In the genomic region with DNA sequence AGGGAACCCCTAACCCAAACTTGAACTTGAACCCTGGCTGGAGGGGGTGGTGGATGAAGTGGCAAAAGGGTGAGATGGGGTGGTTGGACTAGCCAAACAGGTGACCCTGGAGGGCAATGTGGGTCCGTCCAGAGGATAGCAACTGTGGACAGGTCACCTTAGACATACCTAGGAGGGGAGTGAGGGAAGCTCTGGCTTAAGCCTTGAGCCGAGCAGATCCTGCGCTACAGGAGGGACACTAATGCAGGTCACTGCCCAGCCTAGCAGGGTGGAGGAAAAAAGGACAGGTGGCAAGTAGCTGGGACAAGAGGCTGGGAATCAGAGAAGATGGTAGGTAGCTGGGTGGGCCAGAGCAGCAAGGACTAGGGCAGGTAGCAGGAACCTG, we compare ENCODE assay signal across 8 mouse cellular contexts. TPM values are rescaled to one million over a fixed set of nuclear protein-coding genes. Genes with fewer than 3 reads are reported as not detected.
DNase-seq lines count a peak whose midpoint lies in the region; ATAC-seq and TF ChIP-seq lines count a peak whose summit lies in the region.
"Had no signal": no experiment of that assay in that cellular context is flagged by ENCODE, and none has a peak within 500 bp of the region (broad histone marks: within the 10 kb centered on the region; RNA-seq: fewer than 3 reads in every experiment).

No protein-coding gene starts in this region.

- peak overlapping the region; percentile 97 for H3K4me3 ChIP-seq in megakaryocyte, embryonic 14.5 days (replicated peaks)
- peak overlapping the region; percentile 100 for H3K4me3 ChIP-seq in forebrain, embryonic 12.5 days (replicated peaks)
- peak overlapping the region; percentile 99 for H3K4me3 ChIP-seq in limb, embryonic 14.5 days (replicated peaks; ENCODE audit: low read length)
- peak overlapping the region; percentile 78 for H3K4me3 ChIP-seq in stomach, embryonic 16.5 days (replicated peaks; ENCODE audit: low read length)

- no peak for TF ChIP-seq POLR2A in limb, embryonic 14.5 days (IDR thresholded peaks at IDR 0.05; ENCODE audit: borderline replicate concordance, extremely low read depth, insufficient read depth, insufficient read length)

- no peak for ATAC-seq in megakaryocyte, adult 5-6 weeks (ENCODE audit: poor library complexity, severe bottlenecking)
- ATAC-seq in forebrain, embryonic 12.5 days (ENCODE audit: low FRiP score): no peak
- ATAC-seq in limb, embryonic 14.5 days (ENCODE audit: low FRiP score, low read depth): no peak
- ATAC-seq in stomach, embryonic 16.5 days (ENCODE audit: insufficient read depth, low FRiP score): no peak
- ATAC-seq in erythroid progenitor cell, adult 5-6 weeks (replicated peaks; ENCODE audit: low FRiP score, poor library complexity, severe bottlenecking): no peak

- no peak overlapping the region for H3K27ac ChIP-seq in forebrain, embryonic 12.5 days
- no peak overlapping the region for H3K27ac ChIP-seq in limb, embryonic 14.5 days (replicated peaks; ENCODE audit: low read depth, low read length)
- H3K27ac ChIP-seq in stomach, embryonic 16.5 days (ENCODE audit: low read length): peak overlapping the region; percentile 86

- H3K9me3 ChIP-seq in megakaryocyte, embryonic 14.5 days: no peaks in the 10 kb centered on the region
- H3K9me3 ChIP-seq in forebrain, embryonic 12.5 days: no peaks in the 10 kb centered on the region
- H3K9me3 ChIP-seq in limb, embryonic 14.5 days (ENCODE audit: control insufficient read depth, low read length): no peaks in the 10 kb centered on the region
- H3K9me3 ChIP-seq in stomach, embryonic 16.5 days (replicated peaks; ENCODE audit: control insufficient read depth, low read length): no peaks in the 10 kb centered on the region

- 33% methylated on average over 3 of the region's 3 CpGs for WGBS in forebrain, embryonic 12.5 days
- WGBS in limb, embryonic 14.5 days: 24% methylated on average over 3 of the region's 3 CpGs
- 14% methylated on average over 3 of the region's 3 CpGs for WGBS in stomach, embryonic 16.5 days

- peak overlapping the region; percentile 99 for H3K9ac ChIP-seq in forebrain, embryonic 12.5 days
- peak overlapping the region; percentile 93 for H3K9ac ChIP-seq in limb, embryonic 14.5 days (ENCODE audit: low read depth, low read length, severe bottlenecking)
- peak overlapping the region; percentile 97 for H3K9ac ChIP-seq in stomach, embryonic 16.5 days (ENCODE audit: low read length)

- H3K36me3 ChIP-seq in megakaryocyte, embryonic 14.5 days (replicated peaks; ENCODE audit: low read length): peaks cover 44% of the 10 kb centered on the region
- peaks cover 21% of the 10 kb centered on the region for H3K36me3 ChIP-seq in forebrain, embryonic 12.5 days (replicated peaks)
- peaks cover 27% of the 10 kb centered on the region for H3K36me3 ChIP-seq in limb, embryonic 14.5 days (ENCODE audit: control insufficient read depth, insufficient read depth, low read length)
- H3K36me3 ChIP-seq in stomach, embryonic 16.5 days (ENCODE audit: control insufficient read depth, insufficient read depth, low read length): no peaks in the 10 kb centered on the region

- no peak for DNase-seq in limb, embryonic 14.5 days (ENCODE audit: low spot score)
- no peak for DNase-seq in thymus, adult 18-20 months
- DNase-seq: layer of hippocampus, postnatal 36 days had no signal

- H3K4me2 ChIP-seq in forebrain, embryonic 12.5 days: peak overlapping the region; percentile 99
- H3K4me2 ChIP-seq in limb, embryonic 14.5 days (replicated peaks; ENCODE audit: low read depth, low read length, severe bottlenecking): peak overlapping the region; percentile 95
- peak overlapping the region; percentile 98 for H3K4me2 ChIP-seq in stomach, embryonic 16.5 days (ENCODE audit: low read depth, low read length)

- H3K4me1 ChIP-seq in megakaryocyte, embryonic 14.5 days: peaks cover 75% of the 10 kb centered on the region
- peaks cover 46% of the 10 kb centered on the region for H3K4me1 ChIP-seq in forebrain, embryonic 12.5 days
- peaks cover 28% of the 10 kb centered on the region for H3K4me1 ChIP-seq in limb, embryonic 14.5 days (ENCODE audit: control insufficient read depth, insufficient read depth, low read length)
- H3K4me1 ChIP-seq in stomach, embryonic 16.5 days (ENCODE audit: control insufficient read depth, insufficient read depth, low read length): peaks cover 38% of the 10 kb centered on the region

- no peaks in the 10 kb centered on the region for H3K27me3 ChIP-seq in megakaryocyte, embryonic 14.5 days (replicated peaks)
- no peaks in the 10 kb centered on the region for H3K27me3 ChIP-seq in forebrain, embryonic 12.5 days
- H3K27me3 ChIP-seq in limb, embryonic 14.5 days (ENCODE audit: control insufficient read depth, insufficient read depth, low read length): no peaks in the 10 kb centered on the region
- H3K27me3 ChIP-seq in stomach, embryonic 16.5 days (ENCODE audit: control insufficient read depth, insufficient read depth, low read length): no peaks in the 10 kb centered on the region

RNA-seq across cellular contexts. Expression of gene Upf1, which starts 1.1 kb away (rescaled TPM):
- 75.0 and 100 TPM in 2 replicates for polyA plus RNA-seq in megakaryocyte, embryonic 14.5 days (2012; ENCODE audit: insufficient read depth, low replicate concordance)
- 10.9 and 11.7 TPM in 2 replicates for total RNA-seq in megakaryocyte, adult 5-6 weeks (2015)
- total RNA-seq in megakaryocyte, adult 5-6 weeks (2017): 24.4 and 30.7 TPM in 2 replicates
- 26.9 and 29.5 TPM in 2 replicates for polyA plus RNA-seq in forebrain, embryonic 12.5 days (2016; fragmentation: Nextera tagmentation; extraction: Ambion mirVana)
- polyA plus RNA-seq in limb, embryonic 14.5 days (2012; rRNA removed): 39.0 and 47.6 TPM in 2 replicates
- 22.3 and 25.5 TPM in 2 replicates for polyA plus RNA-seq in limb, embryonic 14.5 days (2014; fragmentation: Nextera tagmentation; extraction: Ambion mirVana)
- polyA plus RNA-seq in stomach, embryonic 16.5 days (2015; fragmentation: Nextera tagmentation; extraction: Ambion mirVana): 7.4 and 8.2 TPM in 2 replicates
- total RNA-seq in erythroid progenitor cell, adult 5-6 weeks (2015; ENCODE audit: low replicate concordance): 18.4 and 20.2 TPM in 2 replicates
- 32.5 and 43.9 TPM in 2 replicates for total RNA-seq in erythroid progenitor cell, adult 5-6 weeks (2017; ENCODE audit: low replicate concordance)

RNA-seq across cellular contexts. Expression of gene Comp, which starts 21.4 kb away (rescaled TPM):
- 0.27 TPM in 1 of 2 replicates, not detected in the other for polyA plus RNA-seq in megakaryocyte, embryonic 14.5 days (2012; ENCODE audit: insufficient read depth, low replicate concordance)
- total RNA-seq in megakaryocyte, adult 5-6 weeks (2015): not detected in 2 replicates
- 0.12 TPM in 1 of 2 replicates, not detected in the other for total RNA-seq in megakaryocyte, adult 5-6 weeks (2017)
- 0.08 and 0.34 TPM in 2 replicates for polyA plus RNA-seq in forebrain, embryonic 12.5 days (2016; fragmentation: Nextera tagmentation; extraction: Ambion mirVana)
- 136 and 173 TPM in 2 replicates for polyA plus RNA-seq in limb, embryonic 14.5 days (2012; rRNA removed)
- 36.7 and 46.3 TPM in 2 replicates for polyA plus RNA-seq in limb, embryonic 14.5 days (2014; fragmentation: Nextera tagmentation; extraction: Ambion mirVana)
- polyA plus RNA-seq in stomach, embryonic 16.5 days (2015; fragmentation: Nextera tagmentation; extraction: Ambion mirVana): 0.15 and 0.25 TPM in 2 replicates
- not detected in 2 replicates for total RNA-seq in erythroid progenitor cell, adult 5-6 weeks (2015; ENCODE audit: low replicate concordance)
- total RNA-seq in erythroid progenitor cell, adult 5-6 weeks (2017; ENCODE audit: low replicate concordance): 0.39 TPM in 1 of 2 replicates, not detected in the other

RNA-seq across cellular contexts. Expression of gene Gdf1, which starts 22.4 kb away (rescaled TPM):
- 0.26 TPM in 1 of 2 replicates, not detected in the other for polyA plus RNA-seq in megakaryocyte, embryonic 14.5 days (2012; ENCODE audit: insufficient read depth, low replicate concordance)
- not detected in 2 replicates for total RNA-seq in megakaryocyte, adult 5-6 weeks (2015)
- total RNA-seq in megakaryocyte, adult 5-6 weeks (2017): not detected in 2 replicates
- 1.8 and 4.2 TPM in 2 replicates for polyA plus RNA-seq in forebrain, embryonic 12.5 days (2016; fragmentation: Nextera tagmentation; extraction: Ambion mirVana)
- 5.4 and 5.7 TPM in 2 replicates for polyA plus RNA-seq in limb, embryonic 14.5 days (2012; rRNA removed)
- 1.2 TPM in 2 replicates for polyA plus RNA-seq in limb, embryonic 14.5 days (2014; fragmentation: Nextera tagmentation; extraction: Ambion mirVana)
- 1.4 and 2.1 TPM in 2 replicates for polyA plus RNA-seq in stomach, embryonic 16.5 days (2015; fragmentation: Nextera tagmentation; extraction: Ambion mirVana)
- not detected in 2 replicates for total RNA-seq in erythroid progenitor cell, adult 5-6 weeks (2015; ENCODE audit: low replicate concordance)
- not detected in 2 replicates for total RNA-seq in erythroid progenitor cell, adult 5-6 weeks (2017; ENCODE audit: low replicate concordance)

RNA-seq across cellular contexts. Expression of gene Cers1, which starts 36.4 kb away (rescaled TPM):
- polyA plus RNA-seq in megakaryocyte, embryonic 14.5 days (2012; ENCODE audit: insufficient read depth, low replicate concordance): 0.55 and 1.8 TPM in 2 replicates
- not detected in 2 replicates for total RNA-seq in megakaryocyte, adult 5-6 weeks (2015)
- total RNA-seq in megakaryocyte, adult 5-6 weeks (2017): not detected in 2 replicates
- polyA plus RNA-seq in forebrain, embryonic 12.5 days (2016; fragmentation: Nextera tagmentation; extraction: Ambion mirVana): 14.9 and 16.2 TPM in 2 replicates
- 12.4 and 22.0 TPM in 2 replicates for polyA plus RNA-seq in limb, embryonic 14.5 days (2012; rRNA removed)
- 12.0 and 12.9 TPM in 2 replicates for polyA plus RNA-seq in limb, embryonic 14.5 days (2014; fragmentation: Nextera tagmentation; extraction: Ambion mirVana)
- polyA plus RNA-seq in stomach, embryonic 16.5 days (2015; fragmentation: Nextera tagmentation; extraction: Ambion mirVana): 3.8 and 4.1 TPM in 2 replicates
- total RNA-seq in erythroid progenitor cell, adult 5-6 weeks (2015; ENCODE audit: low replicate concordance): not detected in 2 replicates
- not detected in 2 replicates for total RNA-seq in erythroid progenitor cell, adult 5-6 weeks (2017; ENCODE audit: low replicate concordance)

RNA-seq across cellular contexts. Expression of gene Cope, which starts 49.7 kb away (rescaled TPM):
- 335 and 566 TPM in 2 replicates for polyA plus RNA-seq in megakaryocyte, embryonic 14.5 days (2012; ENCODE audit: insufficient read depth, low replicate concordance)
- total RNA-seq in megakaryocyte, adult 5-6 weeks (2015): 163 and 178 TPM in 2 replicates
- 89.1 and 96.1 TPM in 2 replicates for total RNA-seq in megakaryocyte, adult 5-6 weeks (2017)
- 217 and 229 TPM in 2 replicates for polyA plus RNA-seq in forebrain, embryonic 12.5 days (2016; fragmentation: Nextera tagmentation; extraction: Ambion mirVana)
- 379 and 443 TPM in 2 replicates for polyA plus RNA-seq in limb, embryonic 14.5 days (2012; rRNA removed)
- 340 and 371 TPM in 2 replicates for polyA plus RNA-seq in limb, embryonic 14.5 days (2014; fragmentation: Nextera tagmentation; extraction: Ambion mirVana)
- polyA plus RNA-seq in stomach, embryonic 16.5 days (2015; fragmentation: Nextera tagmentation; extraction: Ambion mirVana): 354 and 410 TPM in 2 replicates
- total RNA-seq in erythroid progenitor cell, adult 5-6 weeks (2015; ENCODE audit: low replicate concordance): 78.6 and 122 TPM in 2 replicates
- 16.7 and 51.7 TPM in 2 replicates for total RNA-seq in erythroid progenitor cell, adult 5-6 weeks (2017; ENCODE audit: low replicate concordance)

Comparison
In these comparisons a context has a peak if more than half of its experiments do, and no peak if none do; other contexts are left out.
1. RNA of gene Comp, which starts 21.4 kb away (polyA plus RNA-seq): 36.7 to 173 TPM in limb, embryonic 14.5 days; 0.08 to 0.34 TPM in forebrain, embryonic 12.5 days, 0.27 TPM in megakaryocyte, embryonic 14.5 days and 0.15 to 0.25 TPM in stomach, embryonic 16.5 days; every median in the first group is over 10 times any median in the second.
2. Peak in every context shown above with its lines, with median percentiles within 50 percentile points of each other: H3K4me3 ChIP-seq, H3K4me2 ChIP-seq and H3K9ac ChIP-seq.